Mouse (Mus musculus) ES-Bruce4 (cell line): ENCODE data around the gene Vangl2. TPM values are rescaled to one million over a fixed set of nuclear protein-coding genes. Genes with fewer than 3 reads are reported as not detected.

Source experiments
- H3K27ac ChIP-seq: 2 replicates; pipeline ENCODE4 v1.5.1; 2012; ENCODE audit warnings: low read length, inconsistent platforms; ENCODE audit not compliant: insufficient read depth
- H3K27me3 ChIP-seq: 2 replicates; pipeline ENCODE4 v1.6.1; 2012; ENCODE audit warnings: mild to moderate bottlenecking, low read length, inconsistent platforms; ENCODE audit not compliant: control insufficient read depth, poor library complexity, insufficient read depth, severe bottlenecking
- H3K36me3 ChIP-seq: 2 replicates; pipeline ENCODE4 v1.6.1; 2012; ENCODE audit warnings: inconsistent platforms, mild to moderate bottlenecking, low read length, moderate library complexity; ENCODE audit not compliant: control insufficient read depth, poor library complexity, insufficient read depth, severe bottlenecking
- H3K4me1 ChIP-seq: one replicate; pipeline ENCODE4 v1.8.1; 2011; ENCODE audit warnings: low read length; ENCODE audit not compliant: control insufficient read depth, insufficient read depth
- H3K4me3 ChIP-seq: 2 replicates; pipeline ENCODE4 v1.5.1; 2011; ENCODE audit warnings: low read depth, mild to moderate bottlenecking, low read length
- H3K9ac ChIP-seq: 2 replicates; pipeline ENCODE4 v1.6.1; 2012; ENCODE audit warnings: low read depth, mild to moderate bottlenecking, inconsistent platforms; ENCODE audit not compliant: poor library complexity, severe bottlenecking
- H3K9me3 ChIP-seq: replicated peaks from 2 replicates; pipeline ENCODE4 v1.6.1; 2012; ENCODE audit warnings: mild to moderate bottlenecking, low read length, inconsistent platforms; ENCODE audit not compliant: control insufficient read depth, poor library complexity, insufficient read depth, severe bottlenecking
- CTCF ChIP-seq: IDR thresholded peaks from one replicate; pipeline ENCODE4 v1.8.1; 2011; ENCODE audit warnings: low read depth, low read length
- EP300 ChIP-seq: IDR thresholded peaks from 2 replicates; pipeline ENCODE4 v1.6.1; 2011; ENCODE audit warnings: low read depth, low read length; ENCODE audit not compliant: insufficient read depth
- POLR2A ChIP-seq: IDR thresholded peaks from one replicate; pipeline ENCODE4 v1.8.1; 2011; ENCODE audit warnings: low read length; ENCODE audit not compliant: insufficient read depth
- polyA plus RNA-seq: library from polyadenylated mRNA; stranded (reverse); fragments of >200 nt; gene quantifications from 2 replicates; pipeline ENCODE4 v1.2.4, GENCODE M21; 2011; ENCODE audit warnings: low read depth; ENCODE audit not compliant: missing spikeins, insufficient read depth, insufficient read length

The Vangl2 gene
- polyA plus RNA-seq, 1 experiment: 29.7 TPM

DNA sequence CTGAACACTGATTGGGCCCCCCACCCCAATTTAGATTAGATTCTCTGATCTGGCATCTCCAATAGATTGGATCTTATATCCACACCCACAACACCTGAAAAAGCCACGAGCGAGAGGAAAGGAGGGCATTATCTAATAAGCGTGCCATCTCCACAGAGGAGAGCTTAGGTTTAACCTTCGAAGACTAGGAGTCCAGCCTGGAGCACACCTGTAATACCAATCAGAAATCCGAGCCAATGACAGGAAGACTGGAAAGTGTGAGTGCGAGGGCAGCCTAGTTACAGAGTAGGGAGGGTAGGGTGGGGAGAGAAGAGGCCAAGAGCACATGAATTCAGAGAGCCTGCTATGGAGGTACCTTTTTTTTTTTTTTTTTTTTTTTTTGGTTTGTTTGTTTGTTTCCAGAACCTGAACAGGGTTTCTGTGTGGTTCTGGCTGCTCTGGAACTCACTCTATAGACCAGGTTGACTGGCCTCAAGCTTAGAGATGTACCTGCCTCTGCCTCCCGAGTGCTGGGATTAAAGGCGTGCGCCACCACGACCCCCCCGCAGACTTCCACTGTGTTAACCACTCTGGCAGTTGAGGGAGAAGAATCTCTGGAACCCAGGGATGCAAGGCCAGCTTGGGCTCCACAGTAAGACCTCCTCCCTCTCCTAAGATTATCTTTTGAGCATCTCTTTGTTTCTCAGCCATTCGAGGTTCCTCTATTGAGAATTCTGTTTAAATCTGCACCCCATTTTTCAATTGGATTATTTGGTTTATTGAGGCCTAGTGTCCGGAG is 29.2 kb downstream of the Vangl2 start:
- no peak overlapping the region for H3K4me3 ChIP-seq
- no peak overlapping the region for H3K27ac ChIP-seq
- no peaks in the 10 kb centered on the region for H3K27me3 ChIP-seq
- no peaks in the 10 kb centered on the region for H3K4me1 ChIP-seq
- TF ChIP-seq POLR2A (no peak), EP300 (no peak), CTCF (no peak)
- H3K36me3 ChIP-seq: no peaks in the 10 kb centered on the region
- H3K9ac ChIP-seq: no peak overlapping the region
- no peaks in the 10 kb centered on the region for H3K9me3 ChIP-seq

- H3K27me3 ChIP-seq: no peaks in the 10 kb centered on the region
- no peaks in the 10 kb centered on the region for H3K4me1 ChIP-seq
- no peaks in the 10 kb centered on the region for H3K9me3 ChIP-seq
- no peak overlapping the region for H3K9ac ChIP-seq
- no peak overlapping the region for H3K27ac ChIP-seq
- H3K36me3 ChIP-seq: no peaks in the 10 kb centered on the region
- no peak overlapping the region for H3K4me3 ChIP-seq
- TF ChIP-seq CTCF (no peak), POLR2A (no peak), EP300 (no peak)
These were observed 31.5 kb downstream of the Vangl2 start for GRCm38 (mm10) chr1:171996701-171997100.

DNA sequence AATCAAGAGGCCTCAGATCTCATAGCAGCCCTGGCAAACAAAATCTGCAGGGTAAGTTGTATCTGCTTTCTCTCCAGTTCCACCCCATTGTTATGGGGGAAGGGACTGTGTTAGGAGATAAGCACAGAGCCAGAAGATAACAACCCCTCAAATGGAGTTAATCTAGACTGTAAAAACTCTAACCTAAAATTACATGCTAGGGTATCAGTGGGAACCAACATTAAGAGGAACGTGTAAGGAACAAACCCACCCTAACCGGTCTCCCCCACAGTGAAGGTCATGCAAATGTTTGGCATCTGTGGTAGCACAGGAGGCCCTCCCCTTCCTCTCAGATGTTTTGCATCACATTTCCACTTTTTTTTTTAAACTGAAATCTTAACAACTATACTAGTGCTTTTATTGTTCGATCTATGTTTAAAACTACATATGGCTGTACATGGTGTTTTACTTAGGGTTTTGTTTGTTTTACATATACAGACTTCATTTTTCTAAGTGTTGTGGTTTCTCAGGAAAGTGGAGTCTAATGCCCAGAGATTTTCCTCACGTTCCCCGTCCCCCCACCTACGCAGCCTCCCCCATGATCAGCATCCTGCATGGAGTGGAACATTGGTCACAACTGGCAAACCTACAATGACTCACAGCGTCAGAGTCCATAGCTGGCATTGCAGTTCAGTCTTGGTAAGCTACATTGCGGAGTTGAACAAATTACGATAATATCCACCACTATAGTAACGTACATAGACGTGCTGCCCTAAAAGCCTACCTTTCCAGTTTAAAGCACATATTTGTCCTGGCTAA is 33.1 kb downstream of the Vangl2 start:
- Histone ChIP-seq H3K4me1 (no peaks in the 10 kb centered on the region), H3K36me3 (no peaks in the 10 kb centered on the region), H3K9ac (no peak overlapping the region), H3K4me3 (no peak overlapping the region), H3K9me3 (no peaks in the 10 kb centered on the region), H3K27ac (no peak overlapping the region), H3K27me3 (no peaks in the 10 kb centered on the region)
- TF ChIP-seq POLR2A (no peak), CTCF (no peak), EP300 (no peak)

DNA sequence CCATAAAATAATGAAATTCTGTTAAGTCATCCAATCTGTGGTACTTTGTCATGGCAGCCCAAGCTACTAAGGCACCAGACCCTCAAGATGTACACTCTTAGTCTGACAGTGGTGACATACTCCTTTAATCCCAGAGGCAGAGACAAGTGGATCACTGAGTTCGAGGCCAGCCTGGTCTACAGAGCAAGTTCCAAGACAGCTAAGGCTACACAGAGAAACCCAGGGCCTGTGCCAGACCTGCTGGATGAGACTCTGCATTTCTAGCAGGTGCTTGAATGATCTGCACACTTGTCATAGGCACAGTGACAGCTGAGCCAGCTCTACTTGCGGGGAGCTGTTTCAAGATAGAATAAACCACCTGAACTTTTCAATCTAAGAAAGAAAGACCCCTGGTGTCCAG is 33.7 kb downstream of the Vangl2 start:
- TF ChIP-seq CTCF: no peak
- TF ChIP-seq EP300: no peak
- TF ChIP-seq POLR2A: no peak
- Histone ChIP-seq H3K9ac (no peak overlapping the region), H3K27ac (no peak overlapping the region), H3K36me3 (no peaks in the 10 kb centered on the region), H3K4me3 (no peak overlapping the region), H3K27me3 (no peaks in the 10 kb centered on the region), H3K9me3 (no peaks in the 10 kb centered on the region), H3K4me1 (no peaks in the 10 kb centered on the region)

DNA sequence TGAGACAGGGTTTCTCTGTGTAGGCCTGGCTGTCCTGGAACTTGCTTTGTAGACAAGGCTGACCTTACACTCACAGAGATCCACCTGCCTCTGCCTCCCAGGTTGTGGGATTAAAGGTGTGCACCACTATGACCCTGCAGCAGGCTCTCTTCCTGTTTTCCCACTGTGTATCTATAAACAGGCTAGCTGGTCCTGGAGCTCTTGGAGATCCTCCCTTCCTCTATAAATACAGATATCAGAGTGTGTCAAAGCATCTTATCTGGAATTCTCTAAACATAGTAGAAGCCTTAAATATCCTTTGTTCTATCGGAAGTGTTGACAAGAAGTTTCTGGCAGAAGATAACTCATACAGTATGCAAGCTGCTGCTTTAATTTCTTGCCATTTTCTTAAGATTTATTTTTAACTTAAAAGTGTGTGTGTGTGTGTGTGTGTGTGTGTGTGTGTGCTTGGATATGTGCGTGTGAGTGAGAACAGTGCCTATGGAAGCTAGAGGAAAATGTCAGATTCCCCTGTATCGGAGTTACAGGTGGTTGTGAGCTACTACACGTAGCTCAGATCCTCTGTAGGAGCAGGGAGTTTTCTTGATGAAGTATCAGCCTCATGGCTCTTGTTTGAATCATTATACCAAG is 35.2 kb downstream of the Vangl2 start:
- Histone ChIP-seq H3K27me3 (no peaks in the 10 kb centered on the region), H3K9me3 (no peaks in the 10 kb centered on the region), H3K4me1 (no peaks in the 10 kb centered on the region), H3K36me3 (no peaks in the 10 kb centered on the region), H3K27ac (no peak overlapping the region), H3K4me3 (no peak overlapping the region), H3K9ac (no peak overlapping the region)
- TF ChIP-seq POLR2A (no peak), CTCF (no peak), EP300 (no peak)

DNA sequence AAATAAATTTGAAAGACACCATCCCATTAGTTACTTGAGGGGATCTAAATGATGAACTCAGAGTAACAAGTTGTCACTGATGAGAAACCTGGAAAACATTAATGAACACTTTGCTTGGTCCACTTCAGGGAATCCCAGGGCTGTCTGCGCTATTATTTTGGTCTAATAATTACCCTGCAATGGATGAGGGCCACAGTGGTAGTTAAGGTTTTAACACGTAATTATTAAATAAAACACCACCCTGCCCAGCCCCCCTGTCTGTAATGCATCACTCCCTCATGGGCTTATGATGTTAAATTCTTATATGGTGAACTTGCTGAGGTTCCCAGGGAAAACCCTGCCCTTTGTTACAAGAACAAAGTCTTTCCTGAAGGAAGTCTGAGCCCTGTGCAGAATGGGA is 36.4 kb downstream of the Vangl2 start:
- Histone ChIP-seq H3K27ac (no peak overlapping the region), H3K27me3 (no peaks in the 10 kb centered on the region), H3K9ac (no peak overlapping the region), H3K36me3 (no peaks in the 10 kb centered on the region), H3K9me3 (no peaks in the 10 kb centered on the region), H3K4me3 (no peak overlapping the region), H3K4me1 (no peaks in the 10 kb centered on the region)
- TF ChIP-seq CTCF (no peak), POLR2A (no peak), EP300 (no peak)
